Mouse (Mus musculus) kidney, adult 9 months (tissue): ENCODE data around the gene B3galt4.

ENCODE experiments used
- DNase-seq: peaks from one replicate; pipeline ENCODE4 v3.0.0; 2022

The B3galt4 gene

GRCm38 (mm10) chr17:33902491-33902890 is 48.8 kb downstream of the B3galt4 start:
- no peak for DNase-seq

- no peak for DNase-seq
These were observed 49.2 kb downstream of the B3galt4 start for GRCm38 (mm10) chr17:33902079-33902478.

GRCm38 (mm10) chr17:33901653-33902052 is 49.6 kb downstream of the B3galt4 start:
- DNase-seq: no peak

DNA sequence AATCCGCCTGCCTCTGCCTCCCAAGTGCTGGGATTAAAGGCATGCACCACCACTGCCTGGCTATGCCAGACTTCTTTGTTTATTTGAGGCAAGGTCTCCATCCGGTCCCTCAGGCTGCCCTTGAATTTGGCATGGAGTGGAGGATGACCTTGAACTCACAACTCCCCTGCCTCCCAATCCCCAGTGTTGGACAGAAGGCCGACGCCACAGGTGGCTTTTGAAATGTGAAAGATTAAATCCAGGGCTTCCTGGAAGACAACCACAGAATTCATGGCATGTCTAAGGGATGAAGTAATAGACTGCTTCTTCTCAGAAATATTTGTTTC is 50.3 kb downstream of the B3galt4 start:
- DNase-seq: no peak

DNA sequence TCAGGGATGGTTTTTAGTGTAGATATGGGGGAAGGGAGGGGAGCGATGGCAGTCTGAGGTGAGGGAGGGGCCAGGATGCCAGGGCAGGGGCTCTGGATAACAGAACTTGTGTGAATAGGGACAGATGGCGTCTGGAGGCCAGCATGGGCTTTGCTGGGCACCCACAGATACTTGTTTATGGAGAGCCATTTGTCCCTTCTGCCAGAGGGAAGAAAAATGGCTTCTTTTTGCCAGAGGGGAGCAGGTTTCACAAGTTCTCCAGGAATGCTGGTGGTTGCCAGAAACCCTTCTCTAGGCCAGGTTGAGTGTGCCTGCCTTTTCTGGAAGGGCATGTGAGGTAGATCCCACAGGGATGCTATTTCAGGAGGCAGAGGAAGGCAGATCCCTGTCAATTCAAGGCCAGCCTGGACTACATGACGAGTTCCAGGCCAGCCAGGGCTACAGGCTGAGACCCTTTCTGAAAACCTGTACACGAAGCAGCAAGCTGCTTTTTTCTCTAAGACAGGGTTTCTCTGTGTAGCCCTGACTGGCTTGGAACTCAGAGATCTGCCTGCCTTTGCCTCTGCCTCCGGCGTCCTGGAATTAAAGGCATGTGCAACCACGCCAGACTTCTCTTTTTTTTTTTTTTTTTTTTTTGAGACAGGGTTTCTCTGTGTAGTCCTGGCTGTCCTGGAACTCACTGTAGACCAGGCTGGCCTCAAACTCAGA is 50.9 kb downstream of the B3galt4 start:
- no peak for DNase-seq
